Mouse (Mus musculus) fibroblast of lung, adult 2 months (primary cell): Measurements from ENCODE around the gene Sh3bgrl2.

Experiments used
- DNase-seq: peaks from one replicate; pipeline ENCODE4 v3.0.0-alpha.2; 2011; ENCODE audit warnings: low read depth

Gene Sh3bgrl2

GRCm38 (mm10) chr9:83560670-83561069, 12.5 kb downstream of the Sh3bgrl2 start:
- DNase-seq, result no peak

GRCm38 (mm10) chr9:83562889-83563288, 14.8 kb downstream of the Sh3bgrl2 start:
- no peak for DNase-seq

- peak; percentile 75 for DNase-seq
These were observed 15.9 kb downstream of the Sh3bgrl2 start for GRCm38 (mm10) chr9:83563808-83564549.

- no peak for DNase-seq
These were observed 17.0 kb downstream of the Sh3bgrl2 start for GRCm38 (mm10) chr9:83564934-83565652.

GRCm38 (mm10) chr9:83566141-83566540, 18.0 kb downstream of the Sh3bgrl2 start:
- no peak for DNase-seq

- DNase-seq, result no peak
These were observed 20.0 kb downstream of the Sh3bgrl2 start for GRCm38 (mm10) chr9:83568125-83568524.

GRCm38 (mm10) chr9:83568937-83569336, 20.8 kb downstream of the Sh3bgrl2 start:
- no peak for DNase-seq

GRCm38 (mm10) chr9:83569898-83570297, 21.8 kb downstream of the Sh3bgrl2 start:
- no peak for DNase-seq

- DNase-seq, result no peak
These were observed 23.2 kb downstream of the Sh3bgrl2 start for GRCm38 (mm10) chr9:83571315-83571714.

GRCm38 (mm10) chr9:83572326-83572725, 24.2 kb downstream of the Sh3bgrl2 start:
- DNase-seq, result no peak

GRCm38 (mm10) chr9:83572870-83573269, 24.7 kb downstream of the Sh3bgrl2 start:
- DNase-seq, result no peak

GRCm38 (mm10) chr9:83573588-83573987, 25.5 kb downstream of the Sh3bgrl2 start:
- DNase-seq, result no peak

GRCm38 (mm10) chr9:83575403-83575802, 27.3 kb downstream of the Sh3bgrl2 start:
- no peak for DNase-seq

GRCm38 (mm10) chr9:83576018-83576688, 28.0 kb downstream of the Sh3bgrl2 start:
- DNase-seq, result no peak

- DNase-seq, result no peak
These were observed 28.5 kb downstream of the Sh3bgrl2 start for GRCm38 (mm10) chr9:83576689-83577057.

- no peak for DNase-seq
These were observed 29.1 kb downstream of the Sh3bgrl2 start for GRCm38 (mm10) chr9:83577260-83577659.

- no peak for DNase-seq
These were observed 30.9 kb downstream of the Sh3bgrl2 start for GRCm38 (mm10) chr9:83579049-83579448.

- no peak for DNase-seq
These were observed 34.6 kb downstream of the Sh3bgrl2 start for GRCm38 (mm10) chr9:83582748-83583147.

GRCm38 (mm10) chr9:83586316-83587050, 38.4 kb downstream of the Sh3bgrl2 start:
- no peak for DNase-seq

GRCm38 (mm10) chr9:83587116-83587515, 39.0 kb downstream of the Sh3bgrl2 start:
- no peak for DNase-seq

- no peak for DNase-seq
These were observed 40.9 kb downstream of the Sh3bgrl2 start for GRCm38 (mm10) chr9:83589063-83589462.
